Mouse (Mus musculus) cerebellum, adult 2 months (tissue): ENCODE data around the gene Bmper.

Experiments
- CTCF ChIP-seq: fragments of 200-500 bp; IDR thresholded peaks from 2 replicates; pipeline ENCODE4 v1.5.1; 2011; ENCODE audit warnings: low read depth, mild to moderate bottlenecking, control low read depth, low read length, moderate library complexity, borderline replicate concordance; ENCODE audit not compliant: insufficient read depth
- POLR2A ChIP-seq: fragments of 200-500 bp; IDR thresholded peaks from 2 replicates; pipeline ENCODE4 v1.6.1; 2011; ENCODE audit warnings: low read length, control low read depth, borderline replicate concordance; ENCODE audit not compliant: insufficient read depth

- TF ChIP-seq POLR2A, result no peak
- no peak for TF ChIP-seq CTCF
Measured at GRCm38 (mm10) chr9:23198996-23199395, 23.9 kb upstream of the Bmper start.
